Mouse (Mus musculus) NIH3T3 (cell line): ENCODE results near the gene Fgf8.
A peak's percentile ranks its signal among the peaks of the same experiment; 100 is the strongest.

Experiments used
- DNase-seq: peaks from one replicate; pipeline ENCODE4 v3.0.0-alpha.2; 2012; ENCODE audit warnings: low read depth

The Fgf8 gene

GRCm38 (mm10) chr19:45748691-45749242 lies 6.1 kb upstream of the Fgf8 start:
- peak; percentile 26 for DNase-seq

GRCm38 (mm10) chr19:45748206-45748605 lies 5.5 kb upstream of the Fgf8 start:
- DNase-seq, result no peak

- peak; percentile 96 for DNase-seq
Observed at GRCm38 (mm10) chr19:45747028-45747867, 4.5 kb upstream of the Fgf8 start.

GRCm38 (mm10) chr19:45746153-45747020 lies 3.7 kb upstream of the Fgf8 start:
- peak; percentile 90 for DNase-seq

- no peak for DNase-seq
Observed at GRCm38 (mm10) chr19:45745344-45746152, 2.8 kb upstream of the Fgf8 start.

- DNase-seq, result no peak
Observed at GRCm38 (mm10) chr19:45743619-45744018, 904 bp upstream of the Fgf8 start.

GRCm38 (mm10) chr19:45742984-45743575 lies 365 bp upstream of the Fgf8 start:
- DNase-seq, result no peak

- no peak for DNase-seq
Observed at GRCm38 (mm10) chr19:45741431-45742217, 1.1 kb downstream of the Fgf8 start.

GRCm38 (mm10) chr19:45740817-45741216 lies 1.9 kb downstream of the Fgf8 start:
- no peak for DNase-seq

GRCm38 (mm10) chr19:45740233-45740632 lies 2.5 kb downstream of the Fgf8 start:
- no peak for DNase-seq

- DNase-seq, result no peak
Observed at GRCm38 (mm10) chr19:45738521-45738920, 4.2 kb downstream of the Fgf8 start.

GRCm38 (mm10) chr19:45737846-45738484 lies 4.8 kb downstream of the Fgf8 start:
- DNase-seq, result no peak

- DNase-seq, result no peak
Observed at GRCm38 (mm10) chr19:45737208-45737845, 5.4 kb downstream of the Fgf8 start.

- no peak for DNase-seq
Observed at GRCm38 (mm10) chr19:45736855-45737207, 5.9 kb downstream of the Fgf8 start.

- no peak for DNase-seq
Observed at GRCm38 (mm10) chr19:45736241-45736640, 6.5 kb downstream of the Fgf8 start.

- DNase-seq, result no peak
Observed at GRCm38 (mm10) chr19:45734762-45735161, 8.0 kb downstream of the Fgf8 start.

- no peak for DNase-seq
Observed at GRCm38 (mm10) chr19:45734191-45734590, 8.5 kb downstream of the Fgf8 start.

- no peak for DNase-seq
Observed at GRCm38 (mm10) chr19:45733564-45733963, 9.2 kb downstream of the Fgf8 start.

GRCm38 (mm10) chr19:45731658-45732057 lies 11.1 kb downstream of the Fgf8 start:
- DNase-seq, result no peak

GRCm38 (mm10) chr19:45730042-45730441 lies 12.7 kb downstream of the Fgf8 start:
- DNase-seq, result no peak
